Mouse (Mus musculus): Measurements from ENCODE around the gene Slco4c1. TPM values are rescaled to one million over a fixed set of nuclear protein-coding genes. Genes with fewer than 3 reads are reported as not detected.

The Slco4c1 gene
- polyA plus RNA-seq (2016; fragmentation: Nextera tagmentation; extraction: Ambion mirVana): 0.29 and 0.36 TPM in 2 replicates

DNA sequence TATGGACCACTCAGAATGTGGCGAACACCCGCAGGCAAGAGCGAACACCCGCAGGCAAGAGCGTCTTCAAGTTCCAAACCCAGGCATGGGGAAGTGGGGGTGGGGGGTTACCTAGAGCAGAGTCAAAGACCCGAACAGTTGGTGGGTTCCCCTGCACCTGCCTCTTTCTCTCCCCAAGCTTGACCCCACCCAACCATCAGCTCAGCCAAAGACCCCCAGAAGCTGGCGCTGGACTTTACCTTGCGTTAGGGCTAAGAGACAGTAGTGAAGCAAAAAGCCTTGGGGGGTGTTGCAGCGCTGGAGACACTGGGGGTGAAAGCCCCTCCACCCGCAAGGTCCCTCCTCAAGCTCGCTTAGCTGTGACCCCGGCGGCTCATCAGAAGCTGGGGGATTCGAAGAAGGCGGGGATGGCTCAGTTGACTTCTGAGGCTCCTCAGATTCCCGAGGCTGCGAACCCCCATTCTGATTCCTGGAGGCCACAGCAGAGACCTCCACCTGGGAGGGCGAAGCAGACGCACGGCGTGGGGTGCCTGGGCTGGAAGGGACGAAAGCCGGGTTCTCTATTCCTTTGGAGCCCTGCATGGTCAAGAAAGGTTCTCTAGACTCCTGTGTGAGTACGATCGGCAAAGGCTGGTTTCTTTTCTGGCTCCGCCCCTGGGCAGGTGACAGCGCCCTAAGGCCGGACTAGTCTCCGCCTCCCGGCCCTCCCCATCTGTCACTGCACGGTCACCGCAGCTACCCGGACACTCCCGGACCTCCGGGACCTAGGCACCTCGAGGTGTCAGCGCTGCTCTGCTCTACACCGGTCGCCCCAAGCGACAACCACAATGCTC lies at the start of gene Slco4c1:
Gene Slco4c1, minus strand, starts transcription at position 644 of the 833 bp plus-strand sequence.
- WGBS: 2% methylated on average over 40 of the region's 40 CpGs
- no peaks in the 10 kb centered on the region for H3K36me3 ChIP-seq (replicated peaks)
- peaks cover 8% of the 10 kb centered on the region; the same call in 1 of the 2 replicates for H3K27me3 ChIP-seq
- peak within 1 kb of the TSS; percentile 48 for H3K4me3 ChIP-seq (replicated peaks)
- H3K27ac ChIP-seq: no peak within 1 kb of the TSS
- ATAC-seq (ENCODE audit: low FRiP score): peak; percentile 83
- H3K4me2 ChIP-seq: peak within 1 kb of the TSS; percentile 95
- peaks cover 6% of the 10 kb centered on the region for H3K4me1 ChIP-seq
- H3K9me3 ChIP-seq: no peaks in the 10 kb centered on the region
- H3K9ac ChIP-seq: peak within 1 kb of the TSS; percentile 54

DNA sequence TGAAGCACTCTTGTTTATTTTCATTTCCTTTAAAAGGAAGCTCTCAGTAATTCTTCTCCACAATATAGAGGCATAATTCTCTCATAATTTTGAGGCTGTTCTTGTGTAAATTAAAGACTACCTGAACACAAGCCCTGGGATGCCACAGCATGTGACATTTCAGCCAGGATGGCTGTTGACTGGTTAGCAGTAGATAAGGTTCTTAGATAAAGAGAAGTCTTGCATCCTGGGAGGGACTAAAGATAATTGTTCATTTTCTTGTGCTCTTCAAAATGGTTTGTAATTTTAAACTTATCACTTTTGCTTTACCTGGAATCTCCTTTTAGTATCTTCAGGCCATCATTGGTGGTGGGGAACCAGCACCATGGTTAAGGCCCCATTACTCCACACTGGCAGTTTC lies 45.4 kb upstream of the Slco4c1 start:
- Histone ChIP-seq H3K4me3 (replicated peaks) (no peak overlapping the region), H3K9ac (no peak overlapping the region), H3K27me3 (no peaks in the 10 kb centered on the region), H3K36me3 (replicated peaks) (no peaks in the 10 kb centered on the region), H3K9me3 (no peaks in the 10 kb centered on the region), H3K4me2 (no peak overlapping the region), H3K27ac (no peak overlapping the region), H3K4me1 (no peaks in the 10 kb centered on the region)
- ATAC-seq (ENCODE audit: low FRiP score): no peak

DNA sequence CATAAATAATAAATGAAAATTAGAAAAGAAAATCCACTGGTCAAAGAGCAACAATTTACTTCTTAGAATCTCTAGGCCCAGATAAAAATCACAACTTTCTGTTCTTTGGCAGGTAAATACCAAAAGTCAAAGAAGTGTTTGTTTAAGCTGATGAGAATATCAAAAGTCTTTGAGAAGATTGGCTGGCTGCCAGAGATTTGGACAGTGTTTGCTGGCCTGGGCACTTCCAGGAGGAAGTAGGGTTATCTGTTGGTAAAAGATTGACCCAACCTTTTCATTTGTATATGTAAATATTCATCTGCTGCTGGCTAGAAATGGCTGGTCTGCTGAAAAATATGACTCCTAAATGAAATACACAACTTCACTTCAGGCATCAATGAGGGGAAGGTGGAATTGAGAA lies 11.8 kb upstream of the Slco4c1 start:
- no peaks in the 10 kb centered on the region for H3K27me3 ChIP-seq
- no peaks in the 10 kb centered on the region for H3K4me1 ChIP-seq
- ATAC-seq (ENCODE audit: low FRiP score): no peak
- no peaks in the 10 kb centered on the region for H3K9me3 ChIP-seq
- no peak overlapping the region for H3K4me3 ChIP-seq (replicated peaks)
- H3K36me3 ChIP-seq (replicated peaks): no peaks in the 10 kb centered on the region
- no peak overlapping the region for H3K9ac ChIP-seq
- H3K27ac ChIP-seq: no peak overlapping the region
- H3K4me2 ChIP-seq: no peak overlapping the region

DNA sequence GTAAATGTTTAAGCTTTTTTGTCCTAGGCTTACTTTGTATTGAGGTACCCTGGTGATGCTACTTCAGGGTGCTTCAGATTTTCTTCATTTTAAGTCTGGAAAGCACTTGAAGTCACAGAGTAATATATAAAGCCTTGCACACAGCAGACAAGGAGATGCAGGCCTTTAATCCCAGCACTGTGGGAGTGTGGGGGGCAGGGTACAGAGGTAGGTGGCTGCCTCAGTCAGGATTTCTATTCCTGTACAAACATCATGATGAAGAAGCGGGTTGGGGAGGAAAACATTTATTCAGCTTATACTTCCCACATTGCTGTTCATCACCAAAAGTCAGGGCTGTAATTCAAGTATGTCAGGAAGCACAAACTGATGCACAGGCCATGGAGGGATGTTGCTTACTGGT lies 6.6 kb upstream of the Slco4c1 start:
- Histone ChIP-seq H3K36me3 (replicated peaks) (no peaks in the 10 kb centered on the region), H3K9me3 (no peaks in the 10 kb centered on the region), H3K4me2 (no peak overlapping the region), H3K27ac (no peak overlapping the region), H3K4me1 (no peaks in the 10 kb centered on the region), H3K9ac (no peak overlapping the region), H3K4me3 (replicated peaks) (no peak overlapping the region), H3K27me3 (no peaks in the 10 kb centered on the region)
- ATAC-seq (ENCODE audit: low FRiP score): no peak
- WGBS: 96% methylated on average over 1 of the region's 1 CpGs

DNA sequence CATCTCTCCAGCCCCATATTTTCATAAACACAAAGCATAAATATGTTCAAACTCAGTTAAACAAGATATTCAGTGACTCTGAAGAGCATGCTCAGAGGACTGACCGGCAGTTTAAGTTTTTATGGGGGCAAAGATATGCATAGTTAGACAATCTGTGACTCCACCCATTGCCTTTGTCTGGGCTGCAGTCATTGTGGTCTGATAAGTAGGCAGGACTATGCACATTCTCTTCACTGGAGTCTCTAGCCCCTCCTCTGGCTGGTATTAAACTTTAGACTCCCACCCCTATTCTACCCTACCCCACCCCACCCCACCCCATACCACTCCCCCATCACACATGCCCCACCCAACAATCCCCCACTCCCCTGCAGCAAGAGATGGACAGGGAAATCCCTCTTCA lies 4.1 kb upstream of the Slco4c1 start:
- Histone ChIP-seq H3K4me2 (no peak overlapping the region), H3K9ac (no peak overlapping the region), H3K36me3 (replicated peaks) (no peaks in the 10 kb centered on the region), H3K27ac (no peak overlapping the region), H3K4me1 (peaks cover 6% of the 10 kb centered on the region), H3K4me3 (replicated peaks) (no peak overlapping the region), H3K9me3 (no peaks in the 10 kb centered on the region), H3K27me3 (peaks cover 8% of the 10 kb centered on the region; the same call in 1 of the 2 replicates)
- 87% methylated on average over 1 of the region's 1 CpGs for WGBS
- ATAC-seq (ENCODE audit: low FRiP score): no peak

DNA sequence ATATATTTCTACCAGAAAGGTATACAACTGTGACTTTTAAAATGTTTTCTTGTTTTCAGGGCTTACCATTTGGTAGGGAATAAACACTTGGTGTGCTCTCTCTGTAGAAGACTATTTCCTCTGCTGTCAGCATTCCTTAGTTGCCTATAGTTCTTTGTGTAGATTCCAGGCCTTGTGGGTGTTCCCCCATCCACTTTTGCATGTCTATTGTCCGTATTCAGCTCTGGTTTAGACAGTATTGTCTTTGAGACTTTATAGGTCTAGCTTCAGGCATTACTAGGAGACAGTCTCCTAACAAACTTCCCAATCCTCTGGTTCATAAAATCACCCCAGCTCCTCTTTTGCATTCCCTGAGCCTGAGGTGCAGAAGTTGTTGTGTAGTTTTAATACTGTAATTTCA lies 2.7 kb upstream of the Slco4c1 start:
- peaks cover 6% of the 10 kb centered on the region for H3K4me1 ChIP-seq
- no peak for ATAC-seq (ENCODE audit: low FRiP score)
- peaks cover 8% of the 10 kb centered on the region; the same call in 1 of the 2 replicates for H3K27me3 ChIP-seq
- WGBS: 63% methylated on average over 1 of the region's 1 CpGs
- no peak overlapping the region for H3K27ac ChIP-seq
- H3K9me3 ChIP-seq: no peaks in the 10 kb centered on the region
- no peaks in the 10 kb centered on the region for H3K36me3 ChIP-seq (replicated peaks)
- no peak overlapping the region for H3K4me2 ChIP-seq
- H3K9ac ChIP-seq: no peak overlapping the region
- H3K4me3 ChIP-seq (replicated peaks): no peak overlapping the region

DNA sequence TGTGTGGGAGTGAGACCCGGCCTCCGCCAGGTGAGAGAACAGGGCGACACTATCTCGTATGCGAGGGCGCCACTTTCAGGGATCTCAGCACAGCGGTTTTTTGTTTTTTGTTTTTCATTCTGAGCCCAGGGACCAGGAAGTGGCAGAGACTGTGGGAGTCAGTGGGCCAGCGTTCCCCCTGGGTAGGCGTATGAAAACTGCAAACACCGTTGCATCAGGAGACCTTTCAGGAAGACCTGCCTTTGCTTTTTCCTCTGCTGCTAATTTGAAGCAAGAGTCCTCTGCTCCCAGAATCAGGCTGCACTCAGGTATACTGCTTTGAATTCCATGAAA lies 356 bp upstream of the Slco4c1 start:
- peaks cover 8% of the 10 kb centered on the region; the same call in 1 of the 2 replicates for H3K27me3 ChIP-seq
- H3K4me2 ChIP-seq: peak overlapping the region; percentile 95
- peak overlapping the region; percentile 48 for H3K4me3 ChIP-seq (replicated peaks)
- 0 out of 2 replicates have a peak overlapping the region, but pooled peaks have one; percentile 9 for H3K9ac ChIP-seq
- H3K27ac ChIP-seq: no peak overlapping the region
- no peaks in the 10 kb centered on the region for H3K9me3 ChIP-seq
- H3K36me3 ChIP-seq (replicated peaks): no peaks in the 10 kb centered on the region
- no peak for ATAC-seq (ENCODE audit: low FRiP score)
- peaks cover 6% of the 10 kb centered on the region for H3K4me1 ChIP-seq
- WGBS: 3% methylated on average over 10 of the region's 10 CpGs

DNA sequence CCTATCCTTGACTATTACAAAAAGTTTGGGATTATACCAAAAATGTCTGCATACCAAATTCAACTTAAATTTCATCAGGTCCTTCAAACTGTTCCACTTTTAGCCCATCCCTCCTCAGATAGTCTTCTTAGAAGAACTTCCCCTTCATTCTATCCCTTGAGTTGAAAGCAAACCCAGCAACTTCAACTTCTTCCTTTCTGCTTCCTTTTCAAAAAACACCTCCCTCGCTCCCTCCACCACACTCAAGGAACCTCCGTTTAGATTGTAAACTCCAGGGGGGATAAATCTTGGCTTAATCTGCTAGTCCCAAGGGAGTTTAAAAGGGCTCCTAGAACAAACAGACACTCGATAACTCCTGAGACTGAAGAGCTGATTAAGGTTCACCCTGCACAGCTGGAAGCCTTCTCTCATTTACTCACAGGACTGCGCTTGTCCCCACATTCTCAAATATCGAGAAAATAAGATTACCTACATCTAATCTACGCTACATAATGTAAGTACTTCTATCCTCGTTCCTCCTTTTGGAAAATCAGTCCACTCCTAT lies 1.1 kb downstream of the Slco4c1 start:
- Histone ChIP-seq H3K9me3 (no peaks in the 10 kb centered on the region), H3K4me1 (peaks cover 6% of the 10 kb centered on the region), H3K4me2 (0 out of 2 replicates have a peak overlapping the region, but pooled peaks have one; percentile 95), H3K27me3 (peaks cover 8% of the 10 kb centered on the region; the same call in 1 of the 2 replicates), H3K4me3 (replicated peaks) (no peak overlapping the region), H3K27ac (no peak overlapping the region), H3K36me3 (replicated peaks) (no peaks in the 10 kb centered on the region), H3K9ac (no peak overlapping the region)
- no peak for ATAC-seq (ENCODE audit: low FRiP score)
- WGBS: 4% methylated on average over 7 of the region's 7 CpGs

DNA sequence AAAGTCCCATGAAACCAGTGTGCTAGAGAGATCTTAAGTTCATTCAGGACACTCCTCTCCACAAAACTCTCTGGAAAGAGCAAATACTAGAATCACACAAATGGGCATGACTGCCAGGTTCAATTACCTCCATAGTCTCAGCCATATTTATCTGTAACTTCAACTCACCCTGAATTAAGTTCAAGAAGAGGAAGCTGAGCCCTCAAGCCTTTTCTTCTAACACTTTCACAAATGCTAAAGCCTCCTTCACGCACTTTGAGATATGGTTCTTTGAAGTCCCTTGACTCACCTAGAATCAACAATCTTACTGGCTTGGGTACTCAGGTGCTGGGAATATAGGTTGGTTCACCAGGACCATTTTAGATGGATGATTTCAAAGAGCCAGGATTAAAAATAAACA lies 3.2 kb downstream of the Slco4c1 start:
- no peaks in the 10 kb centered on the region for H3K9me3 ChIP-seq
- H3K36me3 ChIP-seq (replicated peaks): no peaks in the 10 kb centered on the region
- H3K4me2 ChIP-seq: no peak overlapping the region
- no peak overlapping the region for H3K4me3 ChIP-seq (replicated peaks)
- H3K27me3 ChIP-seq: peaks cover 8% of the 10 kb centered on the region; the same call in 1 of the 2 replicates
- H3K9ac ChIP-seq: no peak overlapping the region
- H3K4me1 ChIP-seq: peaks cover 6% of the 10 kb centered on the region
- ATAC-seq (ENCODE audit: low FRiP score): no peak
- no peak overlapping the region for H3K27ac ChIP-seq
- WGBS: 91% methylated on average over 1 of the region's 1 CpGs

DNA sequence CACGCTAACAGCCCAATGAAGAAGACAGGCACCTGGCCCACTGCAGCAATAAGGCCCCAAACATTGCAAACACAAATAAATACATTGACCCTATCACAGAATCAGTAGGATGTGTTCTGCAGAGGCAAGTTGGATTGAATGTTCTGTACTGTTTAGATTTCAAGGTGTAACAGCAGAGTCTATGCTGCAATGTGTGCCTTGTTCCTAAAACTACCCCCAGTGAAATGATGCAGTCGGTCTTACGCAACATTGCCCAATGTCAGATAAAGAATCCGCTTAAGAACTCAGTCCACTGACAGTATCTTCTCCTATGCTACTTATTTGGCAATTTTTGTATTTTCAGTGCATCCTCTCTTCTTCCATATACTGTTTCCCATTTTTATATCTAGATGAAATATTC lies 6.0 kb downstream of the Slco4c1 start:
- H3K9me3 ChIP-seq: no peaks in the 10 kb centered on the region
- 96% methylated on average over 4 of the region's 4 CpGs for WGBS
- ATAC-seq (ENCODE audit: low FRiP score): no peak
- no peak overlapping the region for H3K4me3 ChIP-seq (replicated peaks)
- H3K27me3 ChIP-seq: no peaks in the 10 kb centered on the region
- H3K4me2 ChIP-seq: no peak overlapping the region
- no peak overlapping the region for H3K9ac ChIP-seq
- no peak overlapping the region for H3K27ac ChIP-seq
- no peaks in the 10 kb centered on the region for H3K36me3 ChIP-seq (replicated peaks)
- H3K4me1 ChIP-seq: no peaks in the 10 kb centered on the region

DNA sequence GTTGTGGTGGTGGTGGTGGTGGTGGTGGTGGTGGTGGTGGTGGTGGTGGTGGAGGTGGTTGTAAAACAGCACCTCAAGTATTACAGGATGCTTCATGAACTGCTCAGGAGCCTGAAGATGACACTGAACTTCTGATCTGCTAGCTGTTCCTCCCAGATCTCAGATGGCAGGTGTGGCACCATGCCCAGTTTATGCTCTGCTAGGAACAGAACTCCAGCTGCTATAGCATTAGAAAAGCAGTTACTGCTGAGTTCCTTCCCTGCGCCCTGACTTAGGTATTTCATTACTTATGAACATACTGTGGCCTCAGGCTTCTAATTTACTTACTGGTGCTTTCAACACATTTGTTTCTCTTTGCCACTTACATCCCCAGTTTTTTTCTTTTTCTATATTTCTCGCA lies 7.9 kb downstream of the Slco4c1 start:
- no peaks in the 10 kb centered on the region for H3K27me3 ChIP-seq
- 92% methylated on average over 2 of the region's 2 CpGs for WGBS
- ATAC-seq (ENCODE audit: low FRiP score): no peak
- no peak overlapping the region for H3K4me3 ChIP-seq (replicated peaks)
- no peaks in the 10 kb centered on the region for H3K9me3 ChIP-seq
- H3K4me1 ChIP-seq: no peaks in the 10 kb centered on the region
- no peak overlapping the region for H3K27ac ChIP-seq
- H3K36me3 ChIP-seq (replicated peaks): no peaks in the 10 kb centered on the region
- no peak overlapping the region for H3K9ac ChIP-seq
- H3K4me2 ChIP-seq: no peak overlapping the region

DNA sequence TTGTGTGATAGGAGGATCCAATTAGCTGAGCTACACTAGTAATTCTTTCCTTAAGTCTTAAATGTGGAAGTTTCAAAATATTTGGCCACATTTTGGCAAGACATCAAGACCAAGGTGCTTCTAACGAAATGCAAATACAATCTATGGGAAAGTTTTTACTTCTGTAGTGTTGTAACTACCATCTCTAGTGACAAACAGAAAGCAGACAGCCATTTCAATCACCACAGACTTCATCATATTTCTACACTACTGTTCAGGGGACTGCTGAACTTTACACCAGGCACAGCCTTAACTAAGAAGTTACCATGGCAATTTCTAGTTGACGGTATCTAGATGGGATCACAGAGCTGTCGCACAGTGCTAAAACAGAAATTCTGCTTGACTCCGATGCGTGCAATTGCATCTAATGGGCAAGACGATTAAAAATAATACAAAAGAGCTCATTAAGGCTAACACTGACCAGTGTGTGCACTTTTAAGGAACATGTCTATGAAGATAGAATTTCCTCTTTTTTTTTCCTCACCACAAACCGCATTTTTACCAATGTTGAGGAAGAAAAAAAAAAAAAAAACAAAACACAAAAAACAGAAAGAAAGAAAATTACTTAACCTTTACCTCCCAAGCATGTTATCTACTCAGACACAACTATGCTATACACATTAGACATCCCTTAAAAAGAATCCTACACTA lies 11.8 kb downstream of the Slco4c1 start:
- Histone ChIP-seq H3K36me3 (replicated peaks) (no peaks in the 10 kb centered on the region), H3K4me2 (no peak overlapping the region), H3K9me3 (no peaks in the 10 kb centered on the region), H3K4me3 (replicated peaks) (no peak overlapping the region), H3K9ac (no peak overlapping the region), H3K4me1 (no peaks in the 10 kb centered on the region), H3K27me3 (no peaks in the 10 kb centered on the region), H3K27ac (no peak overlapping the region)
- no peak for ATAC-seq (ENCODE audit: low FRiP score)
- WGBS: 85% methylated on average over 7 of the region's 7 CpGs
